17 mouse cellular contexts compared by ENCODE assay signal in the genomic region with DNA sequence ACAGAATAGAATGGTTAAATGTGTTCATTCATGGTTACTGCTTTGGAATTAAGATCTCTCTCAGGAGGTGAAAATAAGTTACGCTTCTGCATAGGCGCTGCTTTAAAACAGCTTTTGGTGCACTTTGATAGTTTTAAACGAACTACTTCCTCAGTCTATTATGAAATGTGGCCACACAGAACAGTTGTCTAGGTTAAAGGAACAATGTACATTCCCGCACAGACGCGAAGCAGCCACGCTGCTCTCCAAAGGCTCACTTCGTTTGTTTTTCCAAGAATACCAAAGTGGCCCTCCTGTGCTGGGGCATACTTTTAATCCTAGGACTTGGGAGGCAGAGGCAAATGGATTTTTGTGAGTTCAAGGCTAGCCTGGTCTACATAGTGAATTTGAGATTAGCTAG.
"Had no signal": no experiment of that assay in that cellular context is flagged by ENCODE, and none has a peak within 500 bp of the region (broad histone marks: within the 10 kb centered on the region; RNA-seq: fewer than 3 reads in every experiment).

No protein-coding gene starts in this region.

- H3K4me3 ChIP-seq: midbrain, embryonic 10.5 days; midbrain, embryonic 12.5 days; myocyte; neural tube, embryonic 13.5 days; neural tube, embryonic 15.5 days; stomach, embryonic 15.5 days had no signal

- ATAC-seq: midbrain, embryonic 16.5 days had no signal

- DNase-seq: lung, adult 18-20 months; lung, embryonic 14.5 days; lung, postnatal 10 days; midbrain, embryonic 14.5 days; right cerebral cortex, postnatal 14 days; thymus, adult 2 months; thymus, postnatal 14 days; thymus, postnatal 36 days had no signal

- H3K36me3 ChIP-seq: neural tube, embryonic 15.5 days; stomach, embryonic 15.5 days had no signal

- H3K4me2 ChIP-seq: lung, embryonic 14.5 days; midbrain, embryonic 12.5 days; neural tube, embryonic 13.5 days; neural tube, embryonic 15.5 days; stomach, embryonic 15.5 days had no signal

- H3K27ac ChIP-seq: liver, embryonic 14.5 days; midbrain, embryonic 10.5 days; midbrain, embryonic 12.5 days; neural tube, embryonic 13.5 days; neural tube, embryonic 15.5 days; stomach, embryonic 15.5 days; stomach, postnatal 0 days had no signal

- H3K27me3 ChIP-seq: midbrain, embryonic 12.5 days; neural tube, embryonic 13.5 days; neural tube, embryonic 15.5 days; stomach, embryonic 15.5 days had no signal

- H3K4me1 ChIP-seq: midbrain, embryonic 12.5 days; stomach, embryonic 15.5 days had no signal

- H3K9ac ChIP-seq: liver, embryonic 14.5 days; lung, embryonic 14.5 days; midbrain, embryonic 12.5 days; neural tube, embryonic 13.5 days; neural tube, embryonic 15.5 days; stomach, embryonic 15.5 days had no signal

- H3K9me3 ChIP-seq: midbrain, embryonic 10.5 days; midbrain, embryonic 12.5 days; neural tube, embryonic 13.5 days; neural tube, embryonic 15.5 days; stomach, embryonic 15.5 days had no signal
